Mouse (Mus musculus): ENCODE data around the gene Aim2. TPM values are rescaled to one million over a fixed set of nuclear protein-coding genes. Genes with fewer than 3 reads are reported as not detected.
"Not testable (repeated sequence)": the region's sequence is repeated elsewhere in the genome, so short reads cannot be mapped to it uniquely, and the experiment has no call there.

Gene Aim2
- polyA plus RNA-seq, 1 experiment from 2014 or later = 1.5 TPM

DNA sequence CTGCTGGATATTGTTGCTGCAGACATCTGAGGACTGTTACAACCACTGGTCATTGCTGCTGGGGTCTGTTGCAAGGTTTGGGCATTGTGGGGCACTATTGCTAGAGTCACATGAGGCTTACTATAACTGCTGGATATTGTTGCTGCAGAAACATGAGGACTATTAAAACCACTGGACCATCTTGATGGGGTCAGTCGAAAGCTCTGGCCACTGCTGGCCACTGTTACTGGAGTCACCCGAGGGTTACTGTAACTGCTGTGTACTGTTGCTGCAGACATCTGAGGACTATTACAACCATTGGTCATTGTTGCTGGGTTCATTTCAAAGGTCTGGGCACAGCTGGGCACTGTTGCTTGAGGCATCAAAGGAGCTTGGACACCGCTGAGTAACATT, 130.5 kb downstream of the Aim2 start:
- H3K4me2 ChIP-seq; ATAC-seq (ENCODE audit: insufficient number of reproducible peaks, insufficient read depth, low FRiP score, low TSS enrichment, low read depth); H3K27ac ChIP-seq; H3K4me1 ChIP-seq (replicated peaks); H3K9me3 ChIP-seq; H3K36me3 ChIP-seq; H3K27me3 ChIP-seq; H3K4me3 ChIP-seq (replicated peaks); H3K9ac ChIP-seq (replicated peaks): not testable (repeated sequence)
- WGBS = 66% methylated on average over 3 of the region's 3 CpGs

DNA sequence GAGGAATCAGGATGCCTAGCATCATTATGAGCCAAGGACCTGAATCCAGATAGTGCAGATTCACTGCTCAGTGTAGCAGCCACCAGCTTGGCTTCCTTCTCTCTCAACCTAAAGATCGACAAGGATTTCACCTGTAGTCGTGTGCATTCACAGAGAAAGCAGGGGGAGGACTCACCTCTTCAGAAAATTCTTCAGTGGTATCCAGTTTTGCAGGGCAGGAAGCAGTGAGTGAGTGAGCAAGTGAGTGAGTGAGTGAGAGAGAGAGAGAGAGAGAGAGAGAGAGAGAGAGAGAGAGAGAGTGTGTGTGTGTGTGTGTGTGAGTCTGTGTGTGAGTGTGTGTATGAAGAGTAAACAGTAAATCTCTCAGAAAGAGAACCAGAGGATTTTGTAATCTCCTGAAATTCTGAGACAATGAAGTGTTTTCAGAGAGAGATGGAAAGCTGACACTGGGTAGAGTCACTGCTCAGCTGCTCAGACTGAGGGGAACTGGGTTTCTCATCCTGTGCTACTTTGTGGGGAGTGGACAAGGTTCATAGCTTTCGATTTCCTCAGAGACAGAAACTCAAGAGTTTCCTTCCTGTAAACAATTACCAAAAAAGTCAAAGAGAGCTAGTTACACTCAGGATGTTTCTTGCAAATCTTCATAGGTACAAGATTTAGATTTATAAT, 140.3 kb downstream of the Aim2 start, which contains the start of gene Ifi206:
Gene Ifi206 (minus strand): TSS at position 230 of the 669 bp plus-strand sequence.
- H3K4me3 ChIP-seq (replicated peaks); H3K9ac ChIP-seq (replicated peaks); H3K36me3 ChIP-seq; H3K4me2 ChIP-seq; H3K27ac ChIP-seq; H3K9me3 ChIP-seq; H3K27me3 ChIP-seq; ATAC-seq (ENCODE audit: insufficient number of reproducible peaks, insufficient read depth, low FRiP score, low TSS enrichment, low read depth); H3K4me1 ChIP-seq (replicated peaks): not testable (repeated sequence)
- 79% methylated on average over 3 of the region's 3 CpGs for WGBS

DNA sequence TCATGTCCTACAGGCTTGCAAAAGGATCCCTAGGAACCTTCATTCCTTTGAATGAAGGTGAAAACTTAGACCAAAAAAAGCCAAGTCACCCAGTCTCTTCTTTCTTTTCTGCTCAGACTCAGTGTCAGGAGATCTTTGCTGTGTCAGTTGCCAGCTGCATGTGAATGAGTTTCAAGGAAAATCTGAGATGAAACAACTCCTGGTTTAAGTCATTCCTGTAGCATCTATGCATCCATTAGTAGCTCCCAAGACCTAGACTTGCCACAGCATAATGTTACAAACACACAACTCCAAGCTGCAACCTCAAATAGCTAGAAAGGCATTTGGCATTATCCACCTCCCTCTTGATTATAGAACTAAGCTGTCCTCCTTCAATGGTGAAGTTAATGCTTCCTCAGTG, 140.8 kb downstream of the Aim2 start:
- not testable (repeated sequence) for H3K9me3 ChIP-seq; H3K4me1 ChIP-seq (replicated peaks); H3K27ac ChIP-seq; H3K36me3 ChIP-seq; H3K9ac ChIP-seq (replicated peaks); H3K4me3 ChIP-seq (replicated peaks); H3K4me2 ChIP-seq; H3K27me3 ChIP-seq; ATAC-seq (ENCODE audit: insufficient number of reproducible peaks, insufficient read depth, low FRiP score, low TSS enrichment, low read depth)

DNA sequence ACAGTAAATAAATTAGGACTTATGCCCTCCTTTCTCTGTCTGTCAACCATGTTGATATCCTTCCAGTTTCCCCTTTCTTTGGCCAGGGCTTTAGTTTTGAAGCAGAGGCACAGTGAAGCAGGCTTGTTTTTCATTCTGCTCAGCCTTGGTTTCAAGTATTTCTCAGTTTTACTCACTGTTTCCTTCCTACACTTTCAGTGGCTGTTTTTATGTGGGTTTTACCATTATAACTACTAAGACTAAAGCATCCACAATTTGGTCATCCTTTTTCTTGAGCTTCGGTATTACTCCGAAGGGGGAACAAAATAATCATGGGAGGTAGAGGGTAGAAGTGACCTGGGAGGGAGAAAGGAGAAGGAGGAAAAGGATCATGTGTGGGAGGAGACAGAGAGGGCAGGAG, 159.9 kb downstream of the Aim2 start:
- not testable (repeated sequence) for H3K9me3 ChIP-seq; H3K4me1 ChIP-seq (replicated peaks); ATAC-seq (ENCODE audit: insufficient number of reproducible peaks, insufficient read depth, low FRiP score, low TSS enrichment, low read depth); H3K9ac ChIP-seq (replicated peaks); H3K36me3 ChIP-seq; H3K4me3 ChIP-seq (replicated peaks); H3K4me2 ChIP-seq; H3K27me3 ChIP-seq; H3K27ac ChIP-seq
- 95% methylated on average over 2 of the region's 2 CpGs for WGBS

Other genes starting within 250 kb of the Aim2 start
- gene Olfr1408, start 213.5 kb upstream of the Aim2 start, polyA plus RNA-seq (2016; fragmentation: Nextera tagmentation; extraction: Ambion mirVana) = not detected in 2 replicates
- not detected in 2 replicates for gene Olfr1406, start 160.2 kb upstream of the Aim2 start, polyA plus RNA-seq (2016; fragmentation: Nextera tagmentation; extraction: Ambion mirVana)
- not detected in 2 replicates for gene Olfr218, start 153.1 kb upstream of the Aim2 start, polyA plus RNA-seq (2016; fragmentation: Nextera tagmentation; extraction: Ambion mirVana)
- not detected in 2 replicates for gene Olfr1404, start 138.5 kb upstream of the Aim2 start, polyA plus RNA-seq (2016; fragmentation: Nextera tagmentation; extraction: Ambion mirVana)
- not detected in 2 replicates for gene Fcer1a, start 123.7 kb upstream of the Aim2 start, polyA plus RNA-seq (2016; fragmentation: Nextera tagmentation; extraction: Ambion mirVana)
- gene Olfr418, start 84.9 kb upstream of the Aim2 start, polyA plus RNA-seq (2016; fragmentation: Nextera tagmentation; extraction: Ambion mirVana) = not detected in 2 replicates
- not detected in 2 replicates for gene Mptx2, start 73.1 kb upstream of the Aim2 start, polyA plus RNA-seq (2016; fragmentation: Nextera tagmentation; extraction: Ambion mirVana)
- 0.91 and 1.3 TPM in 2 replicates for gene Ackr1, start 17.1 kb upstream of the Aim2 start, polyA plus RNA-seq (2016; fragmentation: Nextera tagmentation; extraction: Ambion mirVana)
- gene Cadm3, start 16.8 kb downstream of the Aim2 start, polyA plus RNA-seq (2016; fragmentation: Nextera tagmentation; extraction: Ambion mirVana) = 0.50 and 0.61 TPM in 2 replicates
- gene Ifi206, start 140.2 kb downstream of the Aim2 start, polyA plus RNA-seq (2016; fragmentation: Nextera tagmentation; extraction: Ambion mirVana) = not detected in 2 replicates
- not detected in 2 replicates for gene Ifi214, start 185.1 kb downstream of the Aim2 start, polyA plus RNA-seq (2016; fragmentation: Nextera tagmentation; extraction: Ambion mirVana)
- gene Ifi213, start 248.4 kb downstream of the Aim2 start, polyA plus RNA-seq (2016; fragmentation: Nextera tagmentation; extraction: Ambion mirVana) = not detected in 2 replicates

All from limb, embryonic 12.5 days (tissue).